Mouse (Mus musculus): ENCODE results near the gene Alkbh6. TPM values are rescaled to one million over a fixed set of nuclear protein-coding genes. Genes with fewer than 3 reads are reported as not detected.

The Alkbh6 gene
- total RNA-seq (2021): 51.6 and 59.2 TPM in 2 replicates
- long read RNA-seq, transcript Alkbh6-201 (7 exons, 982 nt): major isoform, 28 of 46 reads
- long read RNA-seq, transcript Alkbh6-202 (6 exons, 1,112 nt): minor isoform, 10 of 46 reads
- long read RNA-seq, partial matches to known transcripts: 3 of 46 reads
- long read RNA-seq, other reads (novel, unspliced or antisense): 4 of 46 reads

DNA sequence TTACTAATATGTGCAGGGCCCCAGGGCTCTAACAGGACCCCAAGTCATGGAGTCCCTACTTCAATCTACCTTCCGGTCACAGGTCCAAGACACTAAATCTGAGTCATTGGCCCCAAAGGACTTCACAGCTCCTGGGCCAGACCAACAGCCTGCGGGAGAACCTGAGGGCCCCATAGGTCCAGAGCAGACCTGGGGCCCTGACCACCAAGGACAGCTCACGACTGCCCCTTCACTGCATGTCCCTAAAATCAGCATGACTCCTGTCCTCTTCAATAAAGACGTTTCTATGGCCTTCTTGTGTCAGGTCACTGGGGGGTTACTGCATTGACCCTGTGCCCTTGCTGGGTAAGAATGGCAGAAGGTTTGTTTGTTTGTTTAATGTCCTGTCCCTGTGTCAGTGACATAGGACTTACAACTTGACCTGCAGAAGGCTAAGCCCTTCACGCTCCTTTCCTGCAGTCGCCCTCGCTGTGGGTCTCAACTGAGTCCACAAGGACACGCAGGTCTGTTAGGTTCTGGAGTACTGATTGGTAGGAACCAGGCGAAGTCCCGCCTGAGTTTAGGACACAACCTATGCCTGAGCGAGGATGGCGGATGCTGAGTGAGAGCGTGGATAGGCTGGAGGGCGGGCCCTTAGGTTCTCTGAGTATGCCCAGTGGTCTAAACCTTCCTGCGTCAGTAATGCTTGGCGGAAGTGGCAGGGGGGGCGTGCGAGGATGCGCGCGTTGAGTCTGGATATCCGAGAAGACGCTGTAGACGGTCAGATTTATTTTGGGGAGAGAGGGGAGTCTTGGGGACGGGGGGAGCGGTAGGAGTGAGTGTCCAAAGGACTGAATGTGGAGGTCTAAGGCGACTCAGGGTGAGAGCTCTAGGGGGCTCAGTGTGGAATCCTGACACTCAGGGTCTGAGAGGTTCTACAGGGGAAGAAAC, at the start of gene Alkbh6:
Gene Alkbh6 (plus strand): TSS at position 642 of the 930 bp plus-strand sequence.
- DNase-seq: peak; percentile 91

DNA sequence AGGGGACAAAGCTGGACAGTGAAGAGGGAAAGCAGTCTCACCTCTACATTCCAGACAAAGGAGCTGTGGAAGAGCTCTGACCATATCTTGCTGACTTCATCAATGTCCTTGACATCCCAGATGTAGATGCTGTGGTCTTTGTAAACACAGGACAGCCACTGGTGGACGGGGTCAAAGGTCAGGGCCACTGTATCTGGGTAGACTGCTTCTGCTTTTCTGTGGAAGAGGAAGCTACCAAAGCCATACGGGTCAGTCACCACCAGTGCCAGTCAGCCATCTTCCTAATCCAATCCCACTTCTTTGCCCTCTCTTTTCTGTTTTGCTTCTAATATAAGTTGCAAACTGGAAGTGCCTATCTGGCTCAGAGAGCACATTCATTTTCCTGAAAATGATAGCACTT, 43.5 kb upstream of the Alkbh6 start:
- DNase-seq: no peak

DNA sequence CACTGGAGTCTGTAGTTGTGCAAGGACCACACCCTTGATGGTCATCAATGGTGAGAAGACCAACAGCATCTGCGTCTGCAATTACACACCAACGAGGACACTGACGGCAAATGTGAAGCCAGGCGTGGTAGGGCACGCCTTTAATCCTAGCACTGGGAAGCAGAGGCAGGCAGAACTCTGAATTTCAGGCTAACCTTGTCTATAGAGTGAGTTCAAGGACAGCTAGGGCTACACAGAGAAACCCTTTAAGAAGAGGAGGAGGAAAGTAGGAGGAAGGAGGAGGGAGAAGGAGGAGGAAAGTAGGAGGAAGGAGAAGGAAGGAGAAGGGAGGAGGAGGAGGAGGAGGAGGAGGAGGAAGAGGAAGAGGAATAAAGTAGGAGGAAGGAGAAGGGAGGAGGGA, 43.0 kb upstream of the Alkbh6 start:
- no peak for DNase-seq

DNA sequence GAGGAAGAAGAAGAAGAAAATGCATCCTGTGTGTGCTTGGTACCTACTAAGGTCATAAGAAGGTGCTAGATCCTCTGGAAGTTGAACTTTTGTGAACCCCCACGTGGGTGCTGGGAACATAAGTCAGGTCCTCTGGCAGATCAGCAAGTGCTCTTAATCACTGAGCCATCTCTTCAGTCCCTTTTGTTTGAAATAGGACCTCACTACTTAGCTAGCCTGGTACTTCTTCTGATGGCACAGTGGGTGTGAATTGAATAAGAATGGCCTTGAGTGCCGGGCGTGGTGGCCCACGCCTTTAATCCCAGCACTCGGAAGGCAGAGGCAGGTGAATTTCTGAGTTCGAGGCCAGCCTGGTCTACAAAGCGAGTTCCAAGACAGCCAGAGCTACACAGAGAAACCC, 42.6 kb upstream of the Alkbh6 start:
- DNase-seq: no peak

DNA sequence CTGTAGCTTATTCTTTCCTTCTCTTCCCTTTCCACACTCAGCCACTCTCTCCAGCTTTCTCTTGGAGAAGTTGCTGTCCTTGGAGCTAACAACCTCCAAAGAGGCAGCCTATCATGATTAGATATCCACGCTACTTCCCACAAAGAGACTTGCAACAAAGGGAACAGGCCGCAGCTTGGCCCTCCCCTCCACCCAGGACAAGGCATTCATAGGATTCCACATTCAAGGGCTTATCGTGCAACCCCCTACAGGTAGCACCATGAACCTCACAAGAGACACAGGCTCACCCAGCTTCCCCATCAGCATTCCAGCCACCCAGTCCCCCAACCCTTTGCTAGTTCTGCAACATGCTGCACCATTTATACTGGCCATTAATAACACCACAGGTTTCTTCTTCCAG, 41.7 kb upstream of the Alkbh6 start:
- no peak for DNase-seq

DNA sequence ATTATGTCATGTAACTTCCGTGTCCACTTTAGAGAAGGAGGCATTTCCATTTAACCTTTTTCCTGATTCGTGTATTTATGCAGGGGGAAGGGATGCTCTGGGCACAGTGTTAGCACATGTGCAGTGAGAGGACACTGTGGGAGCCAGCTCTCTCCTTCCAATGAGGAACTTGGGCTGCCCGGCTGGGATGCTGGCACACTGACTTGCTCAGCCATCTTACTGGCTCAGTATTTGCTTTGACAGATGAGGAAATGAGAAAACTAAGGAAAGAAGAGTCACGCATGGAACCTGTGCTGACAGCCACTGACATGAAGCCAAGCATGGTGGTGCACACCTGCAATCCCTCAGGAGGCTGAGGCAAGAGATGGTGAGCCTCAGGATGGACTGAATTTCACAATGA, 38.9 kb upstream of the Alkbh6 start:
- no peak for DNase-seq

DNA sequence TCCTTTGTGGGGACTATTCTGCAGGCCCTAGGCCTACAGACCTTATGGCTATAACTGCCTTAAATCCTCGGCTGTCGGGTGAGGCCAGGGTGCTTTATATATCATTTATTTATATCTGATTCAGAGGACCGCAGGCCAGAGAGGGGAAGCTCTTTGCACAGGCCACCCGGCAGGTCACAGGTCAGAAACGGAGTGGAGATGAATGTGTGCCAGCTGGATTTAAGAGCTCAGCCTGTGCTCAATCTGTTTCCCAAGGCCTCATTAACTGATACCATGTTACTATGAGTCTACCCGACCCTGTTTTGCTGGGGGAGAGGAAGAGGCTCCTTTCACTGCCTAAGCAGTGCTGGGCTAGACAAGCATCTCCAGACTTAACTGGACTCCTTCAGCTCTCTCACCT, 34.1 kb upstream of the Alkbh6 start:
- no peak for DNase-seq

DNA sequence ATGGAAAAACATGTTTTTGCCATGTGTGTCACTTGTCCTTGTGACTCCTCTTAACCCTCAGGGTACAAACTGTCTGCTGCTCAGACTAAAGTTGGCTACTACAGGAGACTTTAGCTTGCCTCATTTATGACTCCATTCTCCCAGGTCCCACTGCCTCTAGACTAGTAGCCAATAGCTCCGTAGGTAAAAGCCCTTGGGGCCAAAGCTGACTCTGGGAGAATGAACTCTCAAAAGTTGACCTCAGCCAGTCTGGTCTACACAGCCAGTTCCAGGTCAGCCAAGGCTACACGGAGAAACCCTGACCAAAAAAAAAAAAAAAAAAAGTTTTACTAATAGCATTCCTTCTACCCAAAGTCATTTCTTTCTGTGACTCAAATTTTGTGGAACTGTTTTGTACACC, 29.6 kb upstream of the Alkbh6 start:
- no peak for DNase-seq

DNA sequence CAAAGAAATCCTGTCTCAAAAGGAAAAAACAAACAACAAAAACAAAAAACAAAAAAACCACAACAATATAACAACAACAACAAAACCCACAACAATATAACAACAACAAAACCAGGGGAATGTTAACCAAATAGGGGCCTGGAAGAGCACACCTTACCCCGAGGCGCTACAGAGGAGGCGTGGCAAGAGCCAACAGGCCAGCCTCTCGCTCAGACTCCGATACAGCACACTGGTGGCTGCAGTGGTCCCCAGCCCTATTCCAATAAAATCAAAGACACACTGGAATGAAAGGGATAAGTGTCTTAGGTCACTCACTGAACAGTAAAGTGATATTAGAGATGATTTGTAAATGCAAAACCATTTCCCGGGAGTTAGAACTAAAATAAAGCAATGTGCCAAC, 29.0 kb upstream of the Alkbh6 start:
- no peak for DNase-seq

DNA sequence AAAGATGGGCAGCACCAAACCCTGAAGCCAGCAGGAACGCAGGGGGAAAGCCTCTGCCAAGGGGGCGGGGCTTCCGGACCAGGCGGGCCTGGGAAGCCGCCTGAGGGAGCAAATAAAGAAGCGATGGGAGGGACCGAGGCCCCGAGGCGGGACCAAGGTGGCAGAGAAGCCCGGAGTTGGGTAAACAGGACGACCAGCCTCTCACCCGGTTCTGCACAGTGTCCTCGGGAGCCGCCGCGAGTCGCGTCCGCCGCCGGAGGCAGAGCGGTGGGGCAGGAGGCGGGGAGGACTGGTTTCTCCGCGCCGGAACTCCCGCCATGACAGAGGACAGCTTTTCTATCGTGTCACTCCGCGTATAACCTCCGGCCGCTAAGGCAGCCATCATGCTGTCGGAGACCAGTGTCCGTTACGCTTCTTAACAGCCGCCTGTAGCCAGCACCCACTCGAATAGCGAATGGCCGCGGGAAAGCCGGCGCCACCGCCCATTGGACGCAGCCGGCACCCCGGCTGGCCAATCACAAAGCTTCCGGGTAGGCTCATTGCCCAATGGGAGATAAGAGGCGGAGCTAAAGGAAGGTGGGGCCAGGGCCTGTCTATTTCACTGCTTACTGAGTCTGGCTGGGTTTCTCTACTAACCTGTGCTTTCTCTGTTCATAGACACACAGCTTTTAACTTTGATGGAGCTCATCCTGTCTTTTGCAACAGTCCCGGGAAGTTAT, 28.4 kb upstream of the Alkbh6 start, which contains the start of the genes Thap8 and Wdr62:
Gene Thap8 (plus strand): TSS at position 144 of the 719 bp plus-strand sequence.
Gene Wdr62 (minus strand): TSS at position 469 of the 719 bp plus-strand sequence.
- DNase-seq: peak; percentile 90

DNA sequence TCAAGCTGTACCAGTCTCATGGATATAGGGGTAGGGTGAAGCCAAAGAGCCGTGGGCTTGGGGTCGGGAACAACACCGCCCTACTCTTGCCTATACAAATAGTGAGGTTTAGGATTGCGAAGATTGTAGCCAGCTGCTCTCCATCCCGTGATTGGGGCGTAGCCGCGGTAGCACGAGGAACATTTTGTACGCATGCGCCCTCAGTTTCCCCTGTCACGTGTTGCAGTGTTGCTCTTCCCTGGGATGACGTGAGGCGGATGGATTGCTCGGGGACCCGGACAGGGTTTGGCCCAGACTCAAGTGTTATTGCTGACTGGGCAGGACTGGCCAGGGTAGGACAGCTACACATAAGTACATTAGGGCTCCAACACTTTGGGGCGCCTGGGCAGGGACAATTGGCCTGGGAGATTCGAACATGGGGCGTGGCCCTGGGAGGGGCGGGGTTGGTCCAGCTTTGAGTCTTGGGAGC, 27.8 kb upstream of the Alkbh6 start:
- peak; percentile 78 for DNase-seq

DNA sequence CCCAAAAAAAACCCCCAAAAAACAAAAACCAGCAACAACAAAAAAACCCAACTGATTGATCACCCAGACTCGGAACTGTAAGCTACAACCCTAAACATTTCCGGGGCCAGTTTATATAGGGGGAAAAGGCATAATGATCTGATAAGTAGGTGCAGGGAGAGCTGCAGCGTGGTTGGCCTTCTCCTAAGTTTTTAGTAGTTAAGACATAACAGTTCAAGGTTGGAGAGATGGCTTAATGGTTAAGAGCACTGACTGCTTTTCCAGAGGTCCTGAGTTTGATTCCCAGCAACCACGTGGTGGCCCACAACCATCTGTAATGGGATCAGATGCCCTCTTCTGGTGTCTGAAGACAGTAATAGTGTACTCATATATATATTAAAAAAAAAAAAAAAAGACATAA, 27.0 kb upstream of the Alkbh6 start:
- no peak for DNase-seq

DNA sequence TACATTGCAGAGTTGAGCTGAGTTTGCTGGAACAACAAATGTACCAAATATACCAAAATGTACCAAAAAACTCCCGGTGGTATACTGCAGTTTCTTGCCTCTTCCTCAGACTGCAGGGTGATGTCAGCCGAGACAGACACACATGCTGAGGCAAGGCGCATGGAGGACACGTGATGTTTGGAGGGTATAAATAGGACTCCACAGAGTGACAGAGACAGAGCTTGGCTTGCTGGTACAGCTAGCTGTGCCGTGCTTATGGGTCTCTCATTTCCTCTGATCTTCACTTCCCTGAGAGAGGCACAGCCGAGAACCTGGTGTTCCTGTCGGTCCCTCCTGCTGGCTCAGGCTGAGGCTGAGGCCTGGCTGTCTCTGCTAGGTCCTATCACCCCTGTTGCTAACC, 25.8 kb upstream of the Alkbh6 start:
- DNase-seq: no peak

DNA sequence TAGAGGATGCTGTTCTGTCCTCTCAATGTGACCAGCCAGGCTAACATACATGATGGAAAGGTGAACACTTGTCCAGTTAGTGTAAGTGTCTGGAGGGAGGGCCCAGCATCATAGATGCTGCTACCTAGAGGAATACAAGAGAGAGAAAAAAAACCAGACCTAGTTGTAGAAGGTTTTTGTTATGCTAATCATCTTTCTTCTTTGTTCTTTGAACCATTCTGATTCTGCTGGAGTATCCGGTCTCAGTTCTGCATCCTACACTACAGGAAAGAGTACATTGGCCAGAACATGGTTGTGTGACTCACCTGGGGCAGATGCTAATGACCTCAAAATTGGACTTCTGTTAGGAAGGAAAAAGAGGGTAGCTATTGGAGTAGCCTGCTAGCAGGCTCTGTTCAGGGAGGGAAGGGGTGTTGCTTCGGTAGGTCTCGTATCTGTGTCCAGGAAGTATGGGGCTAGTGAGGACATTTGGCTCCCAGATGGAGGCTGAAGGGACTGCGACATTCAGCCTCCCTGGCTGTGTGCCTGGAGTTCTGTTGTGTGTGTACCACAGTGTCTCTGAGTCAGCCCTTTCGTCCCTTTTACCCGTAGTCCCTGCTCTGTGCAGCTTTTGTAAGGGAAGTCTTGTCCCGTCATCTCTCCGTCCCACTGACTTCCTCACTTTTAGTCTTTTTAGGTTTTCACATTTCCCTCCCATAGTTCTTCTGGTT, 21.7 kb upstream of the Alkbh6 start:
- peak; percentile 52 for DNase-seq

DNA sequence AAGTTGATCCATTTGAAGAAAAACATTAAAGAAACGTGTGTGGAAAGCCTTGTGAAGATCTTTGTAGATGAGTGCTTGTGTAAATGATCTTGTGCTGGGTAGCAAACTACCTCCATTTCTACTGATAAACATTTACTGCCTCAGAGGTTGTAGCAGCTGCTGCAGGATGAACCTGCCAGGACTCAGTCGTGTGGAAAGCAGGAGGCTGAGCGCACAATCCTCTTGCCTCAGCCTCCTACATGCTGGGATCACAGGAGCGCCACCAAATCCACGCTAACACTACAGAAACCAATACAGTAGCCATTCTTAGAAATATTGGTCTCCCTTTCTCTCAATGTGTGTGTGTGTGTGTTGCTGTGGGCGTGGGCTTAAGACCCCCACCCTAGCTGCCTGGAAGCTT, 20.5 kb upstream of the Alkbh6 start:
- no peak for DNase-seq

DNA sequence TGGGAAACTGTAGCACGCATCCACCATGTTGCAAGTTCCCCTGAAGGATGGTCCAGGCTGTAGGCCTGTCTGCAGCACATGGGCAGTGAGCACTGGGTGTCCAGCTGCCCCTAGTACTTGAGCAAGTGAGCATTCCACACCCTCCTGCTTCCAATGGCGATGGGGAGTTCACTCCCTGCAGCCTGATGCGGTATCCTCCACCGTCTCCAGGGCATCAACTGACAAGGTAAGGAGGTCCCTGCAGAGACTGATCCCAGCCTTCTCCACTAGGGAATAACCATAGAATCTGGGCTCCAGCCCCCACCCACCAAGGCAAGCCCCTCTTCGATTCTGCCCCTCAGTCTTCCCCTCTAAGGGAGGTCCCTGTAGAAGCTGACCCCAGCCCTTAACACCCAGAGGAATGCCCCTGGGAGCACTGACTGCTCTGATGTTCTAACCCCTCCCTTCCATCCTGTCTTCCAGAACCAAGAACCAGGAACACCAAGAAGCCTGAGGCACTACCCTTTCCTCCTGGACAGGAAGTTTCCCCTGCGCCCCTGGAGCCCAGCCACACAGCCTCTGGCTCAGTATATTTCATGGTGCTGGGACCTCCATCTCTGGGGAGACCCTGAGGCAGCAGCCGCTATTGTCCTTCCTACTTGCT, 19.3 kb upstream of the Alkbh6 start:
- no peak for DNase-seq

DNA sequence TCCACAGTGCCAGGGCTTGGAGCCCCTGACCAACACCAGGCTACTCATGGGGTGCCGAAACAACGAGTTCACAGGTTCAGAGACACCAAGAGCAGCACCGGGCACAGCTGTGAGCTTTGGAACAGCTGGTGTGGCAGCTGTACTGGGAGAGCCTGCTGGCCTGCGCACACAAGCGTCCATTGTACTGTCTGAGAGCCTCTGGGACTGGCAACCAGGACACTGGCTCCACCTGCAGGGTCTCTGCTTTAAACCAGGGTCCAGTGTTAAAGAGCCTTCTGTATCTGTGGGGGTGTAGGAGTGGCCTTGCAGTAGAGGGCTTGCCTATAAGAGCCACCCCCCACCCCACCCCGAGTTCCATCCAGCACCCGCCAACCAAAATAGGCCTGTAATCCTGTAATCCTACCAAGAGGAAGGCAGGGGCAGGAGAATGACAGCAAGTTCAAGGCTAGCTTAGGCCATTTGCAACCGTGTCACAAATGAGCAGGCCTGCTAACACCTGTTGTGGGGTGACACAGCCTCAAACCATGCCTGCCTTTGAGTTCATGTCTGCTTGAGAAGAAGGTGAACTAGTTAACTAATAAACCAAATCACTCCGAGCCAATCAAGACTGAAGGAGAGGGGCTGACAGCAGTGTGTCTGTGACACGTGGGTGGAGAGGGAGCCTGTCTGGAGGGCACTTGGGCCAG, 18.7 kb upstream of the Alkbh6 start:
- no peak for DNase-seq

DNA sequence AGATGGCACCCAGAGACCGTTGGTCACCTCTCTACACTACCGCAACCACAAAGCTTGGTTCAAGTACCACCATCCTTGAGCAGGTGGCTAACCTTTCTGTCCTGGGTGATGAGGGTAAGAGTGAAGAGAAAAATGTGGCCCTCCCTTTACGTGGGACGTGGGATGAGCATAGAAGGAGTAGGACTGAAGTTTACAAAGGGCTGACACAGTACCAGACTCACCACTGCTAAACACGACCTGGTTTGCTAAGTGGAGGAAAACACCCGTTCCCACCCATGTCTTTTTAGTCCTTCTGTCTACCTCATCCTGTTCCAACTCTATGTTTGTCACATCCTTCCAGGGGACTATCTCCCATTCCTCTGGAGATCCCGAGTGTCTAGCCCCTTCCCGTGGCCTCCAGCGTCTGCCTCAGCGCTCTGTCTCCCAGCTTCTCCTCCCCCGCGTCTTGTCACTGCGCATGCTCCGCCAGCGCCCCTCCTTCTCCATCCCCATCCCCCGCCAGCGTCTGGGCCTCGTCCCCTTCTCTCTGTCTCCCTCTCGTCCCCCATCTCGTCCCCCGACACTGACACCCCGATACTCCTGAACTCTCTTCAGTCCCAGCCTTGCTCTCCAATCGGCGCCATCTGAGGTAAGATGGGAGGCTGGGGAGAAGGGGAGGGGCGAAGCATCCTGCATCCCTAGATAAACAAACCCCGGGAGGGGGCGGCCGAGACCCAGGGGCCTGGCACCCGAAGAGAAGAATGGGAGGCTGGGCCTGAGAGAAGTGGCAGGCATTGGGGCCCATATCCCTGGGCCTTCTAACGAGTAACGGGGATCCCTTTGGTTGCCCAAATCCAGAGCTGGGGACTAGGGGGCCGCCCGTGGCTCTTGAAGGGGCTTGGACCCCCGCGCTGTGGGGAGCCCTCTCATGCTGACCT, 17.0 kb upstream of the Alkbh6 start, which contains the start of gene Clip3:
Gene Clip3 (plus strand): TSS at position 514 of the 917 bp plus-strand sequence.
- peak; percentile 67 for DNase-seq

DNA sequence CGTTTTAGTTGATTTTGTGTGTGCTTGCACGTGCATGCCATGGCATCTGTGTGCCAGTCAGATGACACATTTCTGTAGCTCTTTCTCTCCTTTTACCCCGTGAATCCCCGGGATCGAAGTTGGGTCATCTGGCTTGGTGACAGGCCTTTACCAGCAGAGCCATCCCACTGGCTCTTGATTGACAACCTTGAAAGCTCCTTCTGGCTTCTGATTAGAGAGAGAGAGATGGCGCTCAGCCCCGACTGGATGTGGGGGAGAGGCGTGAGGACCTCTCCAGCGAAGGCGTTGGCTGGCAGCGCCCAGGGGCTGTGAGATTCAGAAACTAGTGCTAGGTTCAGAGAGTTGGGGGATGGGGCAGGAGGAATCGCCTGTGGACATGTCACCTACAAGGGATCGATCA, 14.7 kb upstream of the Alkbh6 start:
- no peak for DNase-seq

DNA sequence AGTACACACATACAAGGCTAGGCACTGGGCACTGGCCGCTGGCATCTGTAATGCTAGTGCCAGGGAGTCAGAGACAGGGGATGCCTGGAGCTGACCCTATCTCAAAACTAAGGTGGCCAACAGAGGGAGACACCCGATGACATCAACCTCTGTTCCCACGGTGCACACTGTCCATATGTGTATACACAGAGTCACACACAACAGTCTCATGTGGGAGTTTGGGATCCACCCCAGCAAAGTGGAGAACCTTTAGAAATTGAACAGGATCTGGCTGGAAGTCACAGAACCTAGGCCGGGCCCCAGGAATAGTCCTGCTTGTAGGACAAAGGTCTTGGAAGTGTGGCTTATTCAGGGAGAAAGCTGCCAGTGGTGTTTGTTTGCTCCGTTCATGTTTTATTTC, 14.2 kb upstream of the Alkbh6 start:
- no peak for DNase-seq

All from adrenal gland, postnatal 25 days (tissue).